Mouse (Mus musculus): Measurements from ENCODE around the gene Cdan1. TPM values are rescaled to one million over a fixed set of nuclear protein-coding genes. Genes with fewer than 3 reads are reported as not detected.

Gene Cdan1
- polyA plus RNA-seq, 1 experiment from 2014 or later, result 3.2 TPM

DNA sequence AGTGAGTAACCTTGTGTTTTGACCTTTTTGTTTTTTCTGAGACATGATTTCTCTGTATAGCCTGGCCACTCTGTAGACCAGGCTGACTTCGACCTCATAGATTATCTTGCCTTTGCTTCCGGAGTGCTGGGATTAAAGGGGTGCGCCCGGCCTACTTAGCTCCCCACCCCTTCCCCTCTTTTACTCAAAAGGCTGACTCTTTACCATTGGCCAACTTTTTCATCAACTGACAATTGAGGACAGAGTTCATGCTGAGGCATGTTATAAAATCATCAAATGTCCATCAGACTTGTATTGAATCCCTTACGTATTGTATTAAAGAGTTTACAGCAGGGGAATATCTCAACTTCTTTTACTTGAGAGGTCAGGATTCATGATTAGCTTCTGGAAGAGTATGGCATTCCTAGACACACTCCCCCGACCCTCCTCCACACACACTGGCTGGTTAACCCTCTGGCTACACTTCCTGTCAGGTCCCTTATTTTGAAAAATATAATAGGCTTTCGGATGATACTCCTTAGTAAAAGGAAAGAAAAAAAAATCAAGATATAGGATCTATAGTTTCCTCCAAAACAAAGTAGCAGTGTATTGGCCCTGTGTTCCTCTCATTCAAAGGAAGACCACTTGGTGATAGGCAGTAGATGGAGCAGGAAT is 117.9 kb downstream of the Cdan1 start:
- Histone ChIP-seq H3K27me3 (no peaks in the 10 kb centered on the region), H3K27ac (replicated peaks) (peak overlapping the region; percentile 95), H3K36me3 (replicated peaks) (peaks cover 27% of the 10 kb centered on the region), H3K9ac (peak overlapping the region; percentile 12; the same call in 1 of the 2 replicates), H3K4me3 (replicated peaks) (peak overlapping the region; percentile 94), H3K4me2 (peak overlapping the region; percentile 94), H3K9me3 (replicated peaks) (no peaks in the 10 kb centered on the region), H3K4me1 (replicated peaks) (peaks cover 43% of the 10 kb centered on the region)
- peak; percentile 16 for ATAC-seq (ENCODE audit: insufficient read depth)
- 23% methylated on average over 7 of the region's 7 CpGs for WGBS (ENCODE audit: insufficient replicate concordance)

DNA sequence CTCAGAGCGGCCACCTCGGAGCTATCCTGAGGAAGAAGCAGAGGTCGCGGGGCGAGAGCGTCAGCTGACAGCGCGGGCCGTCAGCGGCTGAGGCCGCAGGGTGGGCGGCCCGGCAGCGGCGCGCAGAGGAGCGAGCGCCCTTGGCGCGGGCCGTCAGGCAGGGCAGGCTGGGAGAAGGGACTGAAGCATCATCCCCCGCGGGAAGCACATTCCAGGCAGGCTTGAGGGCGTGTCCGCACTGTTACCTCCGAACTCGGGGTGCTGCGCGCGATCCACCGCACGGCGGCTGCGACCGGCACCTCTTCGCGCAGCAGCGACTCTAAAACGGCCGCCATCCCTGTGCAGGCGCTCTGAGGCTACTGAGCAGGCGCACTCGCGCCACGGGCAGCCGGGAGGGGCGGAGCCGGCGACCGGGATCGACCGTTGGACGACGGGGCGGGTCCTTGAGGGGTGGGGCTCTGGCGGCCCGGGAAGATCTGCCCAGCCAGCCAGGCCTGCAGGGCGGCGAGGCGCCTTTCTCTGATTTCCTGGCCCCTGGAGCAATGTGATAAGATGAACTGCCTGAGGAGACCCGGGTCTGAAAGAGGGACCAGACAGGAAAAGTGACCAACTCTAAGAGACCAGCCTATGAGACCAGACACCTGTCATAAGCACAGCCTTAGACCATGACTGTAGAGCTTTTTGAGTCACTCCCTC is 118.6 kb downstream of the Cdan1 start:
- peak overlapping the region; percentile 94 for H3K4me3 ChIP-seq (replicated peaks)
- no peaks in the 10 kb centered on the region for H3K27me3 ChIP-seq
- H3K4me1 ChIP-seq (replicated peaks), result peaks cover 45% of the 10 kb centered on the region
- H3K9ac ChIP-seq, result peak overlapping the region; percentile 94
- no peaks in the 10 kb centered on the region for H3K9me3 ChIP-seq (replicated peaks)
- peak; percentile 97 for ATAC-seq (ENCODE audit: insufficient read depth)
- WGBS (ENCODE audit: insufficient replicate concordance), result under 1% methylated on average over 61 of the region's 61 CpGs
- H3K4me2 ChIP-seq, result peak overlapping the region; percentile 94
- H3K27ac ChIP-seq (replicated peaks), result peak overlapping the region; percentile 95
- H3K36me3 ChIP-seq (replicated peaks), result peaks cover 34% of the 10 kb centered on the region

DNA sequence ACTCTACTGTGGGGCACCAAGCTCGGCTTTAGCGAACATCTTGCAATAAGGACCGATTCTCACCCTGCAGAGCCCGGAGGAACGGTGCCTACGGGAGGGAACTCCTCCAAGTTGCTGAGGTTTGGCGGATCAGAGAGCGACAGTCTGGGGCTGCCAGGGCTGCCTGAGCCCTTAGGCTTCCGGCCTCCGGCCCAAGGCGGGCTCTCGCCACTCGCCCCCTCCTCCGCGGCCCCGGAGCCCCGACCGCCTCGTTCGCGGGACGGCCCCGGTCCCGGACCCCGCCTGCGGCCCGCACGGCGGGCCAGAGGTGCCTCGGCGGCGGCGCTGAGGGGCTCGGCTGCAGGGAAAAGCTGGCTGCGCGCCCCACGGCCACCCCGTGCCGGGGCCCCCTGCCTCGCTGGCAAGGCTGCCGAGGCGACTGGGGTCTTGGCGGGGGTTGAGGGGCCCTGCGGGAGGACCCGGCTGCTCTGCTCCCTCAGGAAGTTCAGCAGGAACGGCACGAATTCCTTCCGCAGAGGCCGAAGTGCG is 119.2 kb downstream of the Cdan1 start:
- Histone ChIP-seq H3K9ac (peak overlapping the region; percentile 94), H3K27ac (replicated peaks) (peak overlapping the region; percentile 95), H3K4me1 (replicated peaks) (peaks cover 46% of the 10 kb centered on the region), H3K9me3 (replicated peaks) (no peaks in the 10 kb centered on the region), H3K4me3 (replicated peaks) (peak overlapping the region; percentile 94), H3K36me3 (replicated peaks) (peaks cover 40% of the 10 kb centered on the region), H3K4me2 (peak overlapping the region; percentile 94), H3K27me3 (no peaks in the 10 kb centered on the region)
- peak; percentile 30 for ATAC-seq (ENCODE audit: insufficient read depth)
- under 1% methylated on average over 50 of the region's 50 CpGs for WGBS (ENCODE audit: insufficient replicate concordance)

- H3K9ac ChIP-seq, result peak overlapping the region; percentile 94
- peak overlapping the region; percentile 95 for H3K27ac ChIP-seq (replicated peaks)
- WGBS (ENCODE audit: insufficient replicate concordance), result 4% methylated on average over 23 of the region's 23 CpGs
- peak overlapping the region; percentile 94 for H3K4me3 ChIP-seq (replicated peaks)
- H3K27me3 ChIP-seq, result no peaks in the 10 kb centered on the region
- H3K9me3 ChIP-seq (replicated peaks), result no peaks in the 10 kb centered on the region
- ATAC-seq (ENCODE audit: insufficient read depth), result no peak
- H3K4me2 ChIP-seq, result peak overlapping the region; percentile 94
- peaks cover 53% of the 10 kb centered on the region for H3K4me1 ChIP-seq (replicated peaks)
- peaks cover 47% of the 10 kb centered on the region for H3K36me3 ChIP-seq (replicated peaks)
Measured at GRCm38 (mm10) chr2:120729775-120730585, 119.9 kb downstream of the Cdan1 start.

GRCm38 (mm10) chr2:120724176-120724575 is 125.8 kb downstream of the Cdan1 start:
- 65% methylated on average over 6 of the region's 6 CpGs for WGBS (ENCODE audit: insufficient replicate concordance)
- ATAC-seq (ENCODE audit: insufficient read depth), result no peak
- Histone ChIP-seq H3K27me3 (no peaks in the 10 kb centered on the region), H3K27ac (replicated peaks) (no peak overlapping the region), H3K9me3 (replicated peaks) (no peaks in the 10 kb centered on the region), H3K4me2 (no peak overlapping the region), H3K4me1 (replicated peaks) (peaks cover 41% of the 10 kb centered on the region), H3K9ac (no peak overlapping the region), H3K36me3 (replicated peaks) (peaks cover 98% of the 10 kb centered on the region), H3K4me3 (replicated peaks) (no peak overlapping the region)

DNA sequence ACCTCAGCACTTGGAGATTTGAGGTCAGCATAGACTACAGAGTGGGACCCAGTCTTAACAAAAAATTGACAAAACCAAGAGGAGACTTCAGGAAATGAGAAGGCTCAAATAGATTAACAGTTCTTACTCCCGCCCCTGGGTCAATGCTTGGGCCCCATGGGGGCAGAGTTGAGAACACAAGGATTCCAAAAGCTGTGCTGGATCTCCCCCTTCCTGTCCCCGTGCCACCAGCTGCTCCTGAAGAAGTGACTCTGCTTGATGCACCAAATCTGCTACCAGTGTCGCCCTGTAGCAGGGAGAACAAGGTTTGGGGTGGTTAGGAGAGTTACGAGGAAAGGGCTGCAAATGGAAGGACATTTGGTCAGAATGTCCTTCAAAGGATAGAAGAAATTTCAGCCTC is 126.3 kb downstream of the Cdan1 start:
- WGBS (ENCODE audit: insufficient replicate concordance), result 58% methylated on average over 4 of the region's 4 CpGs
- H3K9ac ChIP-seq, result no peak overlapping the region
- peaks cover 98% of the 10 kb centered on the region for H3K36me3 ChIP-seq (replicated peaks)
- no peak overlapping the region for H3K4me2 ChIP-seq
- peak overlapping the region; percentile 46; the same call in 1 of the 2 replicates for H3K27ac ChIP-seq (replicated peaks)
- H3K4me1 ChIP-seq (replicated peaks), result peaks cover 36% of the 10 kb centered on the region
- H3K4me3 ChIP-seq (replicated peaks), result no peak overlapping the region
- no peaks in the 10 kb centered on the region for H3K27me3 ChIP-seq
- no peaks in the 10 kb centered on the region for H3K9me3 ChIP-seq (replicated peaks)
- no peak; the same call in 1 of the 2 replicates for ATAC-seq (ENCODE audit: insufficient read depth)

- Histone ChIP-seq H3K27me3 (no peaks in the 10 kb centered on the region), H3K36me3 (replicated peaks) (peaks cover 98% of the 10 kb centered on the region), H3K9ac (no peak overlapping the region), H3K27ac (replicated peaks) (no peak overlapping the region), H3K4me1 (replicated peaks) (peaks cover 25% of the 10 kb centered on the region), H3K4me2 (no peak overlapping the region), H3K9me3 (replicated peaks) (no peaks in the 10 kb centered on the region), H3K4me3 (replicated peaks) (no peak overlapping the region)
- WGBS (ENCODE audit: insufficient replicate concordance), result 82% methylated on average over 8 of the region's 8 CpGs
- ATAC-seq (ENCODE audit: insufficient read depth), result no peak
Measured at GRCm38 (mm10) chr2:120722491-120722890, 127.4 kb downstream of the Cdan1 start.

DNA sequence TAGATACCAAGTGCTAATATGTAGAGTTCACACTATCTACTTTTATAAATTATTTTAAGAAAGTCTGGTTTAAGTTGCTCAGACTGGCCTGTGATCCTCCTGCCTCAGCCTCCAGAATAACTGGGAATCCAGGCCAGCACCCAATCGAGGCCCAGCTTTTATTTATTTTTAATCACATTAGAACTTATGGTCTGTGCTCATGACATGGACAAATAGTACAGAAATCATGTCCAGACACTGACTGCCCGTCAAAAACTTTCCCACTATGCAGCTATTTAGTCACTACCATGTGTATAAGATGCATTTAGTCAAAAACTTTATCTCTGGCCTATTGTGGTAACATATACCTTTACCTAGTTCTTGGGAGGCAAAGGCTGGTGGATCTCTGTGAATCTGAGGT is 128.0 kb downstream of the Cdan1 start:
- Histone ChIP-seq H3K27ac (replicated peaks) (no peak overlapping the region), H3K27me3 (no peaks in the 10 kb centered on the region), H3K4me1 (replicated peaks) (peaks cover 22% of the 10 kb centered on the region), H3K9me3 (replicated peaks) (no peaks in the 10 kb centered on the region), H3K4me2 (no peak overlapping the region), H3K36me3 (replicated peaks) (peaks cover 98% of the 10 kb centered on the region), H3K9ac (no peak overlapping the region), H3K4me3 (replicated peaks) (no peak overlapping the region)
- WGBS (ENCODE audit: insufficient replicate concordance), result 83% methylated on average over 2 of the region's 2 CpGs
- no peak for ATAC-seq (ENCODE audit: insufficient read depth)

- Histone ChIP-seq H3K9me3 (replicated peaks) (no peaks in the 10 kb centered on the region), H3K4me3 (replicated peaks) (no peak overlapping the region), H3K9ac (no peak overlapping the region), H3K4me1 (replicated peaks) (peaks cover 21% of the 10 kb centered on the region), H3K4me2 (no peak overlapping the region), H3K36me3 (replicated peaks) (peaks cover 98% of the 10 kb centered on the region), H3K27ac (replicated peaks) (no peak overlapping the region), H3K27me3 (no peaks in the 10 kb centered on the region)
- no peak for ATAC-seq (ENCODE audit: insufficient read depth)
- 87% methylated on average over 6 of the region's 6 CpGs for WGBS (ENCODE audit: insufficient replicate concordance)
Measured at GRCm38 (mm10) chr2:120720821-120721220, 129.1 kb downstream of the Cdan1 start.

- Histone ChIP-seq H3K36me3 (replicated peaks) (peaks cover 95% of the 10 kb centered on the region), H3K4me1 (replicated peaks) (no peaks in the 10 kb centered on the region)
- WGBS (ENCODE audit: insufficient replicate concordance), result 85% methylated on average over 8 of the region's 8 CpGs
Measured at GRCm38 (mm10) chr2:120718496-120718895, 131.4 kb downstream of the Cdan1 start.

GRCm38 (mm10) chr2:120713441-120713840 is 136.5 kb downstream of the Cdan1 start:
- Histone ChIP-seq H3K4me2 (no peak overlapping the region), H3K27ac (replicated peaks) (no peak overlapping the region), H3K4me1 (replicated peaks) (peaks cover 10% of the 10 kb centered on the region; the same call in 1 of the 2 replicates), H3K9me3 (replicated peaks) (no peaks in the 10 kb centered on the region), H3K27me3 (no peaks in the 10 kb centered on the region), H3K4me3 (replicated peaks) (no peak overlapping the region), H3K36me3 (replicated peaks) (peaks cover 60% of the 10 kb centered on the region), H3K9ac (no peak overlapping the region)
- ATAC-seq (ENCODE audit: insufficient read depth), result no peak
- WGBS (ENCODE audit: insufficient replicate concordance), result 91% methylated on average over 3 of the region's 3 CpGs

More at GRCm38 (mm10) chr2:120718496-120718895, 131.4 kb downstream of the Cdan1 start:
- Histone ChIP-seq H3K27me3 (no peaks in the 10 kb centered on the region), H3K9ac (no peak overlapping the region), H3K27ac (replicated peaks) (no peak overlapping the region), H3K9me3 (replicated peaks) (no peaks in the 10 kb centered on the region), H3K4me2 (no peak overlapping the region), H3K4me3 (replicated peaks) (no peak overlapping the region)
- ATAC-seq (ENCODE audit: insufficient read depth), result no peak
